Mouse (Mus musculus) urinary bladder, postnatal 14 days (tissue): ENCODE measurements around the gene Clic4.
"Not testable (repeated sequence)": the region's sequence is repeated elsewhere in the genome, so short reads cannot be mapped to it uniquely, and the experiment has no call there.

Experiments used
- DNase-seq: peaks from one replicate; pipeline ENCODE4 v3.0.0; 2021; ENCODE audit warnings: low spot score

Clic4 gene

GRCm38 (mm10) chr4:135191185-135191584 is 81.4 kb downstream of the Clic4 start:
- no peak for DNase-seq

GRCm38 (mm10) chr4:135190364-135190763 is 82.2 kb downstream of the Clic4 start:
- DNase-seq: no peak

- DNase-seq: no peak
Observed at GRCm38 (mm10) chr4:135189452-135190008, 83.1 kb downstream of the Clic4 start.

GRCm38 (mm10) chr4:135184277-135184676 is 88.3 kb downstream of the Clic4 start:
- not testable (repeated sequence) for DNase-seq

GRCm38 (mm10) chr4:135181819-135182218 is 90.8 kb downstream of the Clic4 start:
- no peak for DNase-seq

GRCm38 (mm10) chr4:135179077-135179481 is 93.5 kb downstream of the Clic4 start:
- peak; percentile 29 for DNase-seq

GRCm38 (mm10) chr4:135177568-135177967 is 95.0 kb downstream of the Clic4 start:
- no peak for DNase-seq

- no peak for DNase-seq
Observed at GRCm38 (mm10) chr4:135175406-135176120, 97.1 kb downstream of the Clic4 start.

- DNase-seq: no peak
Observed at GRCm38 (mm10) chr4:135171304-135171875, 101.2 kb downstream of the Clic4 start.

GRCm38 (mm10) chr4:135169501-135169900 is 103.1 kb downstream of the Clic4 start:
- DNase-seq: no peak

- no peak for DNase-seq
Observed at GRCm38 (mm10) chr4:135169096-135169495, 103.5 kb downstream of the Clic4 start.

GRCm38 (mm10) chr4:135167816-135168527 is 104.6 kb downstream of the Clic4 start:
- DNase-seq: no peak

- DNase-seq: no peak
Observed at GRCm38 (mm10) chr4:135166413-135167225, 106.0 kb downstream of the Clic4 start.

- DNase-seq: no peak
Observed at GRCm38 (mm10) chr4:135165761-135166160, 106.9 kb downstream of the Clic4 start.
